Mouse (Mus musculus) C2C12 (cell line): ENCODE results near the gene Sgf29.

Experiments
- CTCF ChIP-seq: IDR thresholded peaks from one replicate; pipeline ENCODE4 v1.5.1; 2011; ENCODE audit not compliant: control insufficient read depth, insufficient read depth, insufficient read length
- MAX ChIP-seq: IDR thresholded peaks from one replicate; pipeline ENCODE4 v1.6.1; 2011; ENCODE audit warnings: mild to moderate bottlenecking, control low read depth
- MYOD1 ChIP-seq: IDR thresholded peaks from one replicate; pipeline ENCODE4 v1.6.1; 2011; ENCODE audit warnings: low read depth; ENCODE audit not compliant: control insufficient read depth, insufficient read length

- TF ChIP-seq CTCF (no peak), MAX (no peak), MYOD1 (no peak)
These were observed 30.6 kb downstream of the Sgf29 start for GRCm38 (mm10) chr7:126679683-126680082.
